Mouse (Mus musculus) adrenal gland, postnatal 4 days (tissue): ENCODE results near the gene Entpd1. TPM values are rescaled to one million over a fixed set of nuclear protein-coding genes. Genes with fewer than 3 reads are reported as not detected.

Source experiments
- DNase-seq, 2 experiments: peaks; one replicate each; pipeline ENCODE4 v3.0.0; 2021 to 2022; ENCODE audit warnings: low spot score in 2 of 2, mixed read lengths in 2 of 2
- total RNA-seq, 2 experiments: library from RNA; stranded (reverse); gene quantifications; 2 replicates each; pipeline ENCODE4 v1.2.3; 2021

Entpd1 gene
- total RNA-seq, 2 experiments from 2014 or later, result 34.7 to 37.2 TPM

GRCm38 (mm10) chr19:40625935-40626334 is 13.8 kb downstream of the Entpd1 start:
- DNase-seq, result no peak

GRCm38 (mm10) chr19:40628950-40629349 is 16.8 kb downstream of the Entpd1 start:
- DNase-seq, result no peak

DNA sequence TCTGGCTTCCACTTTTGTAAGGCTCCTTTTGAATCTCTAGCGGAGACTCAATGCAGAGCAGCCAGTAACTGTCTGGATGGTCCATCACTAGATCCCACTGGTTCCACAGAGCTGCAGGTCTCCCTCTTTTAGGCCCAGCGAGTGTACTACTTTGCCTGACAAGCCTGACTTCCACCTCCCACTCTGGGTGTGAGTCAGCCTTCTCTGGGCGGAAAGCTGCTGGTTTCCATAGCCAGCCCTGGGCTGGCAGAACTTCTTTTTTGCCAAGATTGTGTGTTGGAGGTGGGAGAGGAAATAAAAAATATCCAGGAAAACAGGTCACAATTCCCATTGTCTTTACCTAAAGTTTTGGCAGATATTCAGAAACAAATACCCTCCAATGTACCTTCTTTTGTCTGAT is 17.9 kb downstream of the Entpd1 start:
- no peak for DNase-seq

GRCm38 (mm10) chr19:40630606-40631005 is 18.4 kb downstream of the Entpd1 start:
- no peak for DNase-seq

GRCm38 (mm10) chr19:40632193-40632592 is 20.0 kb downstream of the Entpd1 start:
- DNase-seq, result no peak

- DNase-seq, result no peak
Measured at GRCm38 (mm10) chr19:40632668-40633067, 20.5 kb downstream of the Entpd1 start.

GRCm38 (mm10) chr19:40633144-40633543 is 21.0 kb downstream of the Entpd1 start:
- DNase-seq, result no peak

- no peak for DNase-seq
Measured at GRCm38 (mm10) chr19:40637091-40637490, 24.9 kb downstream of the Entpd1 start.

- DNase-seq, result no peak
Measured at GRCm38 (mm10) chr19:40637601-40638000, 25.4 kb downstream of the Entpd1 start.

DNA sequence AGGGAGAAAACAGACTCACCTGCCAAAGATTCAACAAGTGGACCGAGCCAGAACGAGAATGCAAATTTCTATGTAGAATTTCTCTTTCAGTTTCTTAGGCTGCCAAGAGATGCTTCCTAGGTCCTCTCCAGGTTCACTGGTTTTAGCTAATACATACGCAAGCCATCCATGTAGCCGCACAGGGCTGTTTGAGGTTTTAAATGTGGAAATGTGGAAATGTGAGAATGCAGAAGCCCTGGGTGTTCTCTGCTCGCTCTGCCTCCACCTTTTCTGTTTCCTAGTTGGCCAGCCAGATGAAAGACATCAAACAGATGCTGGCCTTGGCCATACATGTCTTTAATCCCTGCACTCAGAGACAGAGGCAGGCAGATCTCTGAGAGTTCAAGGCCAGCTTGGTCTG is 26.4 kb downstream of the Entpd1 start:
- no peak for DNase-seq

DNA sequence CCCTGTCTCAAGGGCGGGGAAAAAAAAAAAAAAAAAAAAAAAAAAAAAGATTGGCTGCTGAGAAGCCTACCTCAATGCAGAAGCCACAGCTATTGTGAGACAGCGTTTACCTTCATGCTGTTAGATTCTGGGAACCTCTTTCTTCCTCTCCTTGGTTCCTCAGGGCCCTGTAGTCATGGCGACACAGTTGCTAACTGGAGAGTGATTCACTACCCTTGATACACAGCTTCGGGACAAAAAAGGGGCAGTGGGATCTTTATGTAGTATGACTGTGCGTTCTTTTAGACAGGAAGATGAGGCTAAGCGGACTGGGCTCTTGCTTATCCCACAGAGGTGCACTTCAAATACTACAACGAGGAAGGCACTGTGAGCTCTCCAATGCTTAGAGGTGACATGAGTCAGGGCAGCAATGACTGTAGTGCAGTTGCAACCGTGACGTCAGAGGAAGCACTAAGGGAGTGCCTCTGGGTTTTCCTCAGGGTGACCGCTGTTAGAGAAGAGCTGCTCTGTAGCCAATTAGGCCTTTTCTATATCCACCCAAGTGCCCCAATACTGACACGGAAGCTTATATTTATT is 27.7 kb downstream of the Entpd1 start:
- DNase-seq, result no peak

DNA sequence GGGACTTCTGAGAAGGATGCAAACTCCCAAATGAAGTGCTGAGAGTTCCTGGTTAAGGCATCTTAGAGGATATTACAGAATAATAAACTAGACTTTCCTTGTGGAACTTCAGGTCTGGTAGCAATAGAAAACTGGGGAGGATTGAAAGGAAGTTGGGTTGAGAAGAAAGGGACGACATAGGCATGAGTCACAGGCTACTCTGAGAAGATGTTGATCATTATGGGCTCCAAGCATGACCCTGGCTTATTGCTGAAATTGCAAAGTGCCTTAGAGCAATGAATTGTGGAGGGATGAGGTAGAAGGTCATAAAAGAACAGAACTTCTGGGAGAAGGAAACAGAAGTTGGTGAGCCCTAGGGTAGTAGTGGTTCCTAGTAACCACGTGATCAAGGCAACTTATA is 28.6 kb downstream of the Entpd1 start:
- no peak for DNase-seq

GRCm38 (mm10) chr19:40643846-40644245 is 31.7 kb downstream of the Entpd1 start:
- no peak for DNase-seq

GRCm38 (mm10) chr19:40646379-40646778 is 34.2 kb downstream of the Entpd1 start:
- DNase-seq, result no peak

GRCm38 (mm10) chr19:40647319-40648158 is 35.4 kb downstream of the Entpd1 start:
- no peak for DNase-seq

DNA sequence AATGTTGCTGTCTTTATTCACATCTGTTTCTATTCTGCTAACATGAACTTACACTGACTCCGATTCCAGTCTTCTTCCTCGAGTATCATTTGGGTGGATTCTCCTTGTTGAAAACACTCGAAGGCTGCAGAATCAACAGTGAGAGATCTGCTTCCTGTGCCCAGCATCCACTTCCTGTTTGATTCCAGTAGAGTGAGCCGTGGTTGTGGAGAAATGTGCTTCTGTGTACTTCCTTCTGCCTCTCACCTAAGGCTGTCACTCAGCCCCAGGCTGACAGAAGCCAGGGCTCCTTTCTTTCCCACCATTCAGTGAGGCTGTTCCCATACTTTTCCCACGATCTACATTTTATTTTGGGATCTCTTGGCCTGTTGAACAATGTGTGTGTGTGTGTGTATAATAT is 37.9 kb downstream of the Entpd1 start:
- DNase-seq, result no peak

DNA sequence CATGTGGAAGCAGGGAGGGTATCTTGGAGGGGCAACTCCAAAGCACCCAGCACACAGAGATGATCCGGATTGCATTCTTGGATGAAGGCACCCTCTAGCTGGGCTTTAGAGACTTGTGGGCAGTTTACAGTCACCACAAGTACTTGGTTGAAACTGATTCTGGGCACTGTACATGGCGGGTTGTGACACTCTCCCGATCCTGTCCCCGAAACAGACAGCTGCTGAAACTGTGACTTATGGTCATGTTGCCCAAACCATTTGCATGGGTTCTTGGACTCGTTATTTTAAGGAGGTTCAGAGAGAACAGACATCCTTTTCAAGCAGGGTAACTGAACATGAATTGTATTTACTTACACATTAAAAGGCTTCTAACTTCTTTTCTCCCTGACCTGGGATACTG is 44.0 kb downstream of the Entpd1 start:
- no peak for DNase-seq

DNA sequence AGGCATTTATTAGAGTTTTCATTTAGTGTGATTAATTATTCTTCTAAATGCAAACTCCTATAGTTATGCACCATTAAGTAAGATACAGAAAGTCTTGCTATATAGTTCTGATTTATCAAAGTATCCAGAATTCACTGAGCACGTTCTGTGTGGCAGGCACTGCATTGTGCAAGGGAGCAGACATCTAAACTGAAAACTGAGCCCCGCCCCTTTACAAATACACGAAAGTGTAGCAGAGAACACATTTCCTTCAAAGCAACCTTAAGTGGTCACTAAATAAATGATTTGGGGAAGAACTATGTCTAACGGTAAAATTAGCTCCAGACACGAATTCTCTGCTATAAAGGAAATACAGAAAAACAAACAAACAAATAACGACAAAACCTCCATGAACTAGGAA is 46.1 kb downstream of the Entpd1 start:
- DNase-seq, result no peak

GRCm38 (mm10) chr19:40658935-40659334 is 46.8 kb downstream of the Entpd1 start:
- no peak for DNase-seq

DNA sequence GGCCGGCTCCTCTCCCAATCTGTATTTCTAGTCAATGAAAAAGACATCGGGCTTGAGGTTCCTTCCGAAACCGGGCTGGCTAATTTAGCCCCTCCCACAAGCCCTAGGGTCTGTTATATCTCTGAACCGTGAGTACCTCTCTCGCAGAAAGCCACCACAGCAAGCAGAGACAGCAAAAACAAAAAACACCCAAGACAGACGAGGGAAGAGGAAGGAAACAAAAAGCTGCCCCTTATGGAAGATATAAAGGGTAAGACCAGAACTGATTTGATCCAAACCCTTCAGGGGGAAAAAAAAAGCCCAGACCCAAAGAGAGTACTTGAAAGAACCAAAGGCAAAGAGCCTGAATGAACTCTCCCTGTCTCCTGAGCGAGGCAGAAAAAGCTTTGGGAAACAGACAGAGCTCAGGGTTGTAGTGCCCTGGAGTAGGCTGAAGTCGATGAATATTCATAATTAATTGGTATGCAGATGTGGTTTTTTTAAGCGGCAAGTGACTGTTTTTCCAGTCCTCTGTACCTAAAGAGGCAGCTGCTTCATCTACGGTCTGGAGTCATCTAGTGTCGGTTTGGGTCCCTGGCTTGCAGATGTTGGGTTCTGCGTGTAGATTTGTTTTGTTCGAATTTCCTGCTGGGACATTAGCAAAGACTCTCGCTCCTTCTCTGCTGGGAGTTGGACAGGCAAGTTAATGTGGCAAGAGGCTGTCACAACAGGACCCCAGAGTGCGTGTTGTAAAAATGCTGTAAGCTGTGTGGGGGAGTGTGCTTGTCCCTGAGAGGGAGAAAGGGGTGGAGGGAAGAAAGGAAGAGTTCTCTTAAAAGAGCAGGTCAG is 47.7 kb downstream of the Entpd1 start:
- DNase-seq, result no peak

DNA sequence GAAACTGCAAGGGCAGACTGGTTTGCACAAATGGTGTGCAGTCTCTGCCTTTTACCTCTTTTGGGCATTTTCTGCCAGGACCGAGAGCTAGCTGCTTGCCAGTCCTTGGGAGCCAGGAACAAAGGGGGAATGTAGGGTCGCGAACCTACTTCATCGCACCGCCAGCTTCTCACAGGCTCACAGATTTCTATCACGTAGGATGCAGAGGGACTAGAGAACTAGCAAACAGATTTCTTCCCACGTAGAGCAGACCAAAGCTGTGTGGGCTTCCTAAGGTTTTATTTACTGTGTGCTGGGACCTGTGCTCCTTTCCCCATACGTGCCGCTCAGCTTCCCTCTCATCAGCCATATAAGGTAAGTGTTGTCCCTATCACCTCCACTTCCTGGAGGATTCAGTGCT is 48.3 kb downstream of the Entpd1 start:
- DNase-seq, result no peak

- no peak for DNase-seq
Measured at GRCm38 (mm10) chr19:40661108-40661507, 48.9 kb downstream of the Entpd1 start.
